Mouse (Mus musculus) mouse embryonic stem cell (cell line): ENCODE results near the gene Wwc2.

Experiments
- in situ Hi-C, 2 experiments: fragments of 300-500 bp; cut with MboI; formaldehyde crosslinking; loops; 1 replicate in 1 of 2; 3 replicates in 1 of 2; pipeline ENCODE4 v1.14.3; 2019 to 2020; ENCODE audit warnings: low sequenced_read_pairs in 2 of 2, low pct_unique_long_range_greater_than_20kb in 1 of 2, mixed read lengths in 1 of 2; ENCODE audit not compliant: unreplicated experiment in 1 of 2

The Wwc2 gene

DNA sequence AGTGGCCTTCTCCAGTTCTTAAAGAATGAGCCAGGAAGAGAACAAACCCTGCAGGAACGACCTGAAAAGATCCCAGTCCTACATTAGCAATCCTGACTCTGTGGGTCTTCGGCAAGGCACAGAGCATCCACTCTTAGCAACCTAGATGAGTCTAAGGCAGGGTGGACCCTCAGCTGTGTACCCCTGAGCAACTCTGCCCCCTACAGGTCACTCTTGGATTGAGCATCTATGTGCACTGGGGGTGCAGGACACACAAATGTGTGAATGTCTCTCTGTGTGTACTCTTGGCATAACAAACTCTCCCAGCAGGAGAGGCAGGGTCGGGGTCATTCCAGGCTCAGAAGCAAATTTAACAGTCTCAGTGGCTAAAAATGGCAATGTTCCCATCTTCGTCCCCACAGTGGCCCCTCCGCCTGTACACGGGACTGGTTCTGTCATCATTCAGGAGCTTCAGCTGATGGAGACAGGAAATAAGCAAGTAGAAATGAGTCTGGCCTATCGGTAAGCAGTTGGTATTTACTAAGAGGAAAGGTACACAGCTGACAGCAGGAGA lies 39.3 kb downstream of the Wwc2 start:
- in situ Hi-C loops = no loop called here

DNA sequence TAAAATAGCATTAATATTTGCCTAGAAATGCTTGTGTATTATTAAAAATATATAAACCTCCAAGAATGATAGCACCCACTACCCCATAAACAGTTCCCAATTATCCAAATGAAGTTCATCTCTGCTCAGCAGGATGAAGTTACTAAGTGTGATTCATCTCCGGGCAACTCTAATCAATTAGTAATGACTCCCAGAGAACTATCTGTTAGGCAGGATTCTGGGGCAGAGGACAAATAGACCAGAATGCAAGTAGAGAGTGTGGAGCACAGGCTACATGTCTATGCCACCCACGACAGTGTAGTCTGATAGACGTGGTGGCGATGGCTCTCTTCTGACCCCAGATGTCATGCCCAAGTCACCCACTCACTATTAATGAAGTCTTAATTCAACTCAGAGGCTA lies 41.9 kb downstream of the Wwc2 start:
- in situ Hi-C loops = no loop called here

DNA sequence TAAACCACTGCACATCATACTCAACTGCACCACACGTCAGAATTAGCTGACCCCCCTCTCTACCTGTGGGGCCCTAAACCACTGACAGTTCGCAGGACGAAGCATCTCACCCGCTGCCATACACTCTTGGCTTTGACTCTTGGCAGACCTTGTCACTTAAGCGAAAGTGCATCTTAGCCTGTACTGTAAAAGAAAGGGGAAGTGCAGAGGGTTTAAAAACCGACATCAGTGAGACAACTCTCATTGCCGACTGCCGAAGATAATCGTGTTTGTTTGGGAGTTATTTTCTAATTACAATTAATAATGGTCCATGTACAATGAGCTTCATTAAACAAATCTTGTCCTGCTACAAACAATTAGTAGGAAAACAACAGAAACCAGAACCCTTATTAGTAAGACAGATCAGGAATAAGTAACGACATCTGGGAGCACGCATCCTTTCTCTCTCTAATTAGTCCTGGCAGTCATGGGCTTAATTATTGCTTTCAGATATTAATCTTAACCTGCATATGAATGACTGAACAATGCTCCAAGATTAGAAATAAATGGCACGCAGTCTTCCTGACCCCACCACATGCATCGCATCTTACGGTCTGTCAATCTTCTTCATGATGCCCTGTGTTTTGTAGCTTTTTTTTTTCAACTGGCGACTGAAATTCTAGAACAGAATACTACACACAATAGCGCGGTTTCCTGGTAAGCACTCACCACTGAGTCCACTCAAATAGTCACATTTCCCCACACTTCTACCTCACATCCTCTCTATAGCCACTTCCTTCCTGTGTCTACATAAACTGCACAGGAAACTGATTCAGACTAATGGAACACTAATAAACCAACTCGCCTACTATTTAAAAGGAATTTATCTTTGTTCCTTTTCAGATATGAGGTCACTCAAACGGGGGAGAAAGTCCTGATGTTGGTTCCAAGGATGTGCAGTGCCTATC lies 42.8 kb downstream of the Wwc2 start:
- in situ Hi-C loops = no loop called here

DNA sequence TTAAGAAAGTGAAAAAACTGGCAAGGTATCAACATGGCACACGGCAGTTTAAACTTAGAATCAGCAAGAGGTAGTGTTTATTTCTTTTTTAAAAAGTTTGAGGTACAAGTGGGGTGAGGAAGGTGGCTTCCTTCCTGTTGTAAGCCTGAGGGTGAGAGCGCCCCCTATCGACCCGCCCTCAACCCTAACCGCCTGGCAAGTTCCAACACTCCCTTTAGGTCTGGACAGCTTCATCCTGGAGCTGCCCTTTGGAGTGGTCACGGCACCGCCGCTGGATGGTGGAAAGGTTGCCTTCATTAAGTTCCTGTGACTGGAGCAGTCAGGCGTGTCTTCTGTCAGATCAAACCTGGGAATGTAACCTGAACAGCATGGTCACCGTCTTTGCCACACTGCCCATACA lies 47.7 kb downstream of the Wwc2 start:
- in situ Hi-C loops = no loop called here

DNA sequence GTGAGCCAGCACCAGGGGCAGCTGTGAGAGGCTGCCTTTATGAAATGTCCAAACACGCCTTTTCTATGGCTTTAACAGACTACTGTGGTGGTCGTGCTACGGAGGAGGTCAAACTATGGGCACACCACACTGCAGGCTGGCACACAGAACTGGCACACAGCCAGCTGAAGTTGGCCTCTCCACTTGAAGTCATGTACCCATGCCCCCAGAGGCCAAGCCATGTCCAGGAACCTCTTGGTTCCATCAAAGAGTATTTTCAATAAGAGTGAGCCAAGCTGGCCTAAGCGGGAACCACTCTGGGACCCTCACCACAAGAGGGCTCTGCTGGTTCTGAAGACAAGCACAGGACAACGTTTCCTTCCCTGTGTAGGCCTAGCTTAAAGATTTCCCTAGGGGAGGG lies 49.7 kb downstream of the Wwc2 start:
- in situ Hi-C loops = no loop called here

DNA sequence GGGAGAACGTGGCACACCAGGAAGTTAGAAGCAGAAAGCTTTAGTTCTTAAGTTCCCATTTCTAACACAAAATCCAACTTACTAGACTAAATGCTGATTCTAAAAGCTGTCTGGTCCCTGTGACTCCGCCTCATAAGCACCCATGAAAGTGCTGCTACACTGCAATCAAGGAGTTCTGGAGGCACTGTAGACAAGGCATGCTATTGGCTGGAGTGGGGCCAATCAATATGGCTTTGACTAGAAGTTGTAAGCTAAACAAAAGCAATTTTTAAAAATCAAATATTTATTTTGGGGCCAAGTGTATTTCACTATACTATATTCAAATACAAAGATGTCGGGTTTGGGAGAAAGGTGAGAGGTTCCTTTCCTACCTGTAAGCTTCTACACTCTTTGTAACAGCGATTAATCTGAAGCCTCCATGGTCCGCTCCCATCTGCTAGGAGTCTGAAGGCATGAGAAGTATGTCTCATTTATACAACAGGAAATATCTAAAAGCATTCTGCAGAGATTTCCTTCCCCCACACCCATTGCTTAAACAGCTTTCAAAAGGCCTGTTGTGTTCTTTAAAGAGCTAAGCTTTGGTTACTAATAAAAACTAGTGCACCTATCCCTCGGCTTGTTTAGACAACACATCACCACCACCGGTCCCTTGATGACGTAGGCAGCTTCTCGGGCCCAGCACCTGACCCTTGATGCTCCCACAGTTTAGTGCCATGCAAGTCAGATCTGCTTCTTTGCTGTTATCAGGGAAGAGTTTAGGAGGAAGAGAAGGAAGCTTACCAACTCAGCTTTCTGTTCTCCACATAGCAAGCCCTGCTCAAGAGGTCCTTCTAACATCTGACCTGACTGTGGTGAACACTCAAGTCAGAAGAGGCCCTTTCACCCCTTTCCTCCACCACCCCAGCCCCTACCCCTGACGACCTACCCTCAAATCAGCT lies 50.5 kb downstream of the Wwc2 start:
- in situ Hi-C loops = no loop called here

DNA sequence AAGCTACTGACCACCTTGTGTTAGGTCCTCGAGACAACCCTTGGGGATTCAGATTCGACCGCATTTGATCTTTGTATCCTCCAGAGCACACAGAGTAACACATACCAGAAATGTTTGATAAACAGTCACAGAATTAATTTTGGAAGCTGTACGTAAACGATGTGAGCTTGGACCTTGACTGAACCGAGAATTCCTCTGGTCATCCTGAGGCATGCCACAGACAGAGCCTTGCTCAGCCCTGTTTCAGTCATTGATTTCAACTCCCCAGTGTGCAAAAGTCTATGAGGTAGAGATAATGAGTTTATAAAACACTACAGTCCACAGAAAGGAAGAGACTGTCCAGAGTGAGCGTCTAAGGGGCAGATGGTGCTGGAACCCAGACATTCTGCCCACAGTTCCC lies 51.5 kb downstream of the Wwc2 start:
- in situ Hi-C loops = no loop called here

DNA sequence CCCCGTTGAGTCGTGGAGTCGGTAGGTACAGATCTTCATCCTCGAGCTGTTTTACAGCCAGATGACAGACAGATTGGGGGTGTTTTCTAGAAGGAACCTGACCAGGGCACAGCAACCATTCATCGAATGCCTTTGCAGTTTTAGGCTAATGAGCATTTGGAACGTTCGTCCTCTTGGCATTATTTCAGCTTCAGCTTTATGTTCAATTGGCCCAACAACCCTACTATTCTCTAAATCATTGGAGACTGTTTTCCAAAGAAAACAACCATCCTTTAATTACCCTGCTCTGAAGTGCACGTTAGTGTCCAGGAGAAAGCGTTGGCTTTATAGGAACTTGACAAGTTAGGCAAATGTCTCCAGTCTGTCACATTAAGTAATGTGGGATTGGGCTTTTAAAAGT lies 54.3 kb downstream of the Wwc2 start:
- in situ Hi-C loops = no loop called here

DNA sequence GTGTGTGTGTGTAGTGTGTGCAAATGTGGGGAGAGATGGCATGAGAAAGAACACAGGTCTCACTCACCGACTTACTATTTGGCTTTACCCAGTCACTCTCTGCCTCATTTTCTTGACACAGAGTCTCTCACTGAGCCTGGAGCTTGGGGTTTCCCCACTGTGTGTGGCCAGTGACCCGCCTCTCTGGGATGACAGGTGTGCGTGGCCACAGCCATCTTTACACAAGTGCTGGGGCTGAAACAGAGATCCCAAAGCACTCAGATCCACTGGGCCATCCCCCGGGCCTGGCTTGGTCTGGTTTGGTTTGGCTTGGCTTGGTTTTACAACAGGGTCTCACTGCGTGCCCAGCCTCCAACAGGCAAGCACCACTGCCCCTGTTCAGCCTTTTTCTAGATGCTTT lies 55.3 kb downstream of the Wwc2 start:
- in situ Hi-C loops = no loop called here

DNA sequence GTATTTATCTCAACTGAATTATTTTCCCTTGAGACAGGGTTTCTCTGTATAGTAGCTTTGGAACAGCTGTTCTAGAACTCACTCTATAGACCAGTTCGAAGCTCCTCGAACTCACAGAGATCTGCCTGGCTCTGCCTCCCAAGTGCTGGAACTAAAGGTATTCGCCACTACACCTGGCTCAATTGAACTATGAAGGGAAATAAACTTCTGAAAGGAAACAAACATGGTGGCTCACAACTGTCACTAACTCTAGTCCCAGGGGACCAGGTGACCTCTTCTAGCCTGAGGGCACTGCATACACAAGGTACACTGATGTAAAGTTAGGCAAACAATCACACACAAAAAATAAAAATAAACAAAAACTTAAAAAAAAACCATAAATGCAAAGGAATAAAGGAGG lies 57.6 kb downstream of the Wwc2 start:
- in situ Hi-C loops = no loop called here

DNA sequence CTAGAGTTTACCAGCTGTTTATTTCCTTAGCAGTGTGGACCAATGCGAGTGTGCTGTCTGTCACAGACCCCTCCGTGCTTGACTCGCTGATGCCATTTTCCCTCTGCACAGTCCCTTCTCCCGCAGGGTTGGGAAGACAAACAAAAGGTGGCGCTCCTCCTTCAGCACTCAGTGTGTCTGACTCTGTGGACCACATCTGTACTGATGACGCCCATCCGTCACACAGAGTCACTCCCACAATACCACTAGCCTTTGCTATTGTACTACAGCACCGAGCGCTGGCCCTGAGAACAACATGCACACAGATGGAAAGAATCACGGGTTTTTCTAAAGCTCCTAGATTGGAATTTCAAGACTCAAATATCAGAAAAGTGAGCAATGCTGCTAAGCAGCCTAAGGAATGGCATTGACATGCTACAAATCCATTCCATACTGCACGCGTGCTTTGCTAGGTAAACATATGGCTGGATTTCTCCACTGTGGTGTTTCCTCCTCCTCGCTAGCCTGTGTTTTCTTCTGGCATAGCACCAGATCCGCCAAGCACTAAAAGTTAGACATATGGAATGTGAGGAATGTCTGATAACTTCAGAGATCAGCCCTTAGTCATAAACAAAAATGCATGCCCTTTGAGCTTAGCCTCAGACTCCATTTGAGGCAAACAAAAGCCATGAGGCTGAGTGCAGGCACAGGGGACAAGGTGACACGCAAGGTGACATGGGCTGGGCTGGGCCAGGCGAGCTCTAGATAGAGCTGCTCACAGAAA lies 58.5 kb downstream of the Wwc2 start:
- in situ Hi-C loops = no loop called here

DNA sequence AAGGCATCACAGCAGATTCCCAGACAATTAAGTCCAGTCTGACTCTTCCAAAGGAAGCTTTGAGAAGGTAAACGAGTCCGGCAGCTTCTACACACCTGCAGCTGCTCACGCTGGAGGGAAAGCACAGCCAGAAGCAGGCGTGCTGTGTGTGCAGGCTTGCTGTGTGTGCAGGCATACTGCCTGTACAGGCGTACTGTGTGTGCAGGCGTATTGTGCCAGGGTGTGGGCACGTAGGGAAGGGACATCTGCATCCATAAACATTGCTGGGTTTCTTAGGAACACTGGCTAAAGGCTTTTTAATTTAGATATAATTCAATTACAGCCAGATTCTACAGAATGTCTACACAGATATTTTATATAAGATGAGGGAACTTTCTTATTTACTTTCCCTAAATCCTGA lies 59.4 kb downstream of the Wwc2 start:
- in situ Hi-C loops = no loop called here

DNA sequence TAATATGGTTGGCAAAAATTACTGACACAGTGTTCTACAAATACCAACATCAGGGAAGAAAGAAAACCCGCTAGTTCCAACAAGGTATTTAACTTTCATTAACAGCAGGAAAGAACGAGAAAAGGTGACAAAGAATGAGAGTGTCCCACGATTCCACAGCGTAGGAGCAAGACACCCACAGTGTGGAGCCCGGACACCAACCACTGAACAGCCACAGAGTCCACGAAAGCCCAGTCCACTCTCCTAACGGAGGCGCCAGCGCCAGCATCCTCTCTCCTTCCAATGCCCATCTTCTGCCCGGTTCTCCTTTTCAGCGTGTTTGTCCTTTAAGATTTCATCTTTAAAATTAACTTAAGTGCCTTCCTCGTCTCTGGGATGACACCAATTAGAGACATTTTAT lies 61.1 kb downstream of the Wwc2 start:
- in situ Hi-C loops = no loop called here

DNA sequence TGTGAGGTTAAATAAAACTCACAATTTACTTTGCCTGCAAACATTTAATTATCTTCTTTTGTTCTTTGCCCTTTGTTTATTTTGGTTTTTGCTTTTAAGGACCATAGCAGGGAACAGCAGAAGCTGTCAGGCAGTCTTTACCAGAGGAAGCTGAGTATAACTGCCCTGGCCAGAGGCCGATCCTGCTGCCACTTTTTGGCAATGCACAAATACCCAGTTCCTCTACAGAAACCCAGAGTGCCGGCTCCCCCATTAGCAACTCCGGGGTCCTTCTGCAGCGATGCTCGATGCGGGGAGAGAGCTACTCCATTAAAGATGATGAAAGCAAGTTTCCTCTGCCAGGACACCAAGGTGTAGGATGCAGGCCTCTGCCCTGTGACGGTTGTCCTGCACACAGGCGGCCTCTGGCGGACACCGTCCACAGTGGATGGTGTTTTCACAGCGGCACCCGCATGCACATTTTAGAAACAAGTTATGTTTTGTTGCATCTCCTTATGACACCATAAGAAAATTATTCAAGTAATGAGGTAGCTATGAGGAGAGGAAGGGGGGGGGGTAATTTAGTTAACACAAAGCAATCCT lies 62.0 kb downstream of the Wwc2 start:
- in situ Hi-C loops = no loop called here

DNA sequence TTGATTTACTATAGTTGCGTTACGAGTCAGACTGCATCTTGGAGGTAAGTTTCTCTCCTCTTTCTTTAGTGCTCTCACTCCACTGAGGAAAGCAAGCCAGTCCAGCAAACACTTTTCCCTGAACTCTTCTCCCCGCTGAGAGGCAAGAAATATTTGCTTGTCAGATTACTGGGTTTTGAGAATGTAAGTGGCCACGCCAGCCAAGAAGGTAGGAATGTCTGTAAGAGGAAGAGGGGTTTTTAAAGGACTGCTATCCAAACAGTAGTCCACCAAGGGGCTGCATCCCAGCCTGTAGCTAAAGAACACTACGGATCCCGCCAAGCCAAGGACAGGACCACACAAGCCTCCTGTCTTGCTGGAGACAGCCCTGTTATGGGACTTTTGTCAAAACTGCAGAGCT lies 65.8 kb downstream of the Wwc2 start:
- in situ Hi-C loops = no loop called here

DNA sequence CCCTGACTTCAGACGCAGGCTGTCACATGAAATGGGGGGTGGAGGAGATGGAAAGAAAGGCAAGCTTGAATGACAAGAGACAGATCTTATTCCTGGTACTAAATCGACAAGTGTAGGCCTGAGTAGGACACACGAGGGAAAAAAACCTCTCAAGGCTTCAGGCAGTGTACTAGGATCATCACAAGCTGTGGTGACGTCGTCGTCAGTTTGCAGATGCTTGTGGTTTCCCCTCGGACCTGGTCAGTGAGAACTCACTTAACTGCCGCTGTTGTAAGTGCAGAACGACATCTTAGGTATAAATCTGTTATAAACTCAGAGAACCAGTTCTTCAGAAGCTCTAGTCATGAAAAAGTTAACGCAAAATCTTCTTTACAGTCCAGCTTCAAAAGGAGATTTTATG lies 67.9 kb downstream of the Wwc2 start:
- in situ Hi-C loops = no loop called here

DNA sequence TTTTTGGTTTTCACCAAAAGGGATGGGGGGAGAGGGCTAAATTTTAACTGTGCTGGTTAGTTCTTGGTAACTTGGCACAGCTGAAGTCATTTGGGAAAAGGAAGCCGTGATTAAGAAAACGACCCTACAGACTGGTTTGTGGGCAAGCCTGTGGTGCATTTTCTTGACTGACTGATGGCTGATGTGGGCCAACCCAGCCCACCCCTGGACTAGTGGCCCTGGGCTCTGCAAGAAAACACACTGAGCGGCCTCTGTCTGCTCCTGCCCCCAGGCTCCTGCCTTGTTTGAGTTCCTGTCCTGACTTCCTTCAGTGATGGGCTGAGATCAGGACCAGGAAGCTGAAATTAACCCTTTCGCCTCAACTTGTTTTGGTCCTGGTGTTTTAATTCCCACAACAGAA lies 68.7 kb downstream of the Wwc2 start:
- in situ Hi-C loops = no loop called here

DNA sequence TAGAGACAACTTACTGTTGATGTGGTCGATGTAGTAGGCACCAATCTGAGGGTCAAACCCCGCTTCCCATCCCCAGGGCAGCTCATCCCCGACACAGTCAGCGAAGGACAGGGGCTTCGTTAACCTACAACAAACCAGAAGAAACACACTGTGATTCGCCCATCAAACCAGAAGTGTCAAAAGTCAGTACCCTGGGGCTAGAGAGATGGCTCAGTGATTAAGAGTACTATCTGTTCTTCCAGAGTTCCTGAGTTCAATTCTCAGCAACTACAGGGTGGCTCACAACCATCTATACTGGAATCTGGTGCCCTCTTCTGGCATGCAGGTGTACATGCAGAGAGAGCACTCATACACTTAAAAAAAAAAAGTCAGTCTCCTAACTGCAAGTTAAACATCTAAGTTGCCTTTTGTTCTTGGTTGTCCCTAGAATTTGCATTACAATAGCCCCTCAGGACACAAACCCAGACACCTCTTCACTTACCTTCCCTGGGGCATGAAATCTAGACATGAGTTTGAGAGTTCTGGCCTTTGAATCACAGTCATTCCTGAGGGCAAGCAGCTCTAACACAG lies 70.1 kb downstream of the Wwc2 start:
- in situ Hi-C loops = no loop called here
